Mouse (Mus musculus) liver, embryonic 14.5 days (tissue): ENCODE measurements around the gene Acer3.

Source experiments
- CTCF ChIP-seq: IDR thresholded peaks from 2 replicates; pipeline ENCODE4 v1.5.1; 2016; ENCODE audit warnings: antibody characterized with exemption, low read depth, control low read depth
- EP300 ChIP-seq: IDR thresholded peaks from 2 replicates; pipeline ENCODE4 v1.6.1; 2016; ENCODE audit warnings: antibody characterized with exemption, low read depth

DNA sequence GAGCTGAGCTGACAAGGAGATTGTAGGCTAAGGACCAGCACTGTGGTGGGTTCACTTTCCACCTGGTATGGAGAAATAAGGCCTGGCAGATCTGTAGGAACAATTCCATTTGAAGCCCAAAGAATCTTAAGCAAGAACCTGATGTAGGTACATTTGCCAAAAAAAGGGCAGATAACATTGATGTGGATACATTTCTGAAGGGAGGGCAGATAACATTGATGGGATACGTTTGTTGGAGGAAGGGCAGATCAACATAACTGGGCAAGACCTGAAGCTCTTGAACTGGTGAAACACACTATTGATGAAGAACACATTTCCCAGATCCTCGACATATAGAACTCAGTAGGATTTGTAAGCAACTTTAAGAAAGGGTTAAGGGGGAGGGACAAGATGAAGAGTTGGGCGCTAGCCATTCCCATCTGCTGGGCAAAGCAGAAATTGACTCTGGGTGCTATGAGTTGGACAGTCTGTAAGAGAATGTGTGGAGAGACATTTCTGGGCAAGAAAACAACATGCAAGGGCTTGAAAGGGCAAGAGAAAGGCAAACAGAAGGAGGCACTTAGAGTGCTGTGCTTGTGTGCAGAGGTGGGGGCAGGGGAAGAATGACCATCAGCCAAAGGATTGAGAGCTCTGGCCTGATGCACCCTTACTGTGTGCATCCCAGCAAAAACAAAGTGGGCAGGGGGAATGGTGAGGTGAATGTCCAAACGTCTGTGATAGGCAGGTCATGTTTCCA, 8.7 kb downstream of the Acer3 start:
- TF ChIP-seq EP300 (no peak), CTCF (no peak)
